Mouse (Mus musculus) liver, embryonic 14.5 days (tissue): Measurements from ENCODE around the gene Dock11. TPM values are rescaled to one million over a fixed set of nuclear protein-coding genes. Genes with fewer than 3 reads are reported as not detected.

Experiments used
- ATAC-seq: fragments of 200-750 bp; cut with Nextera tagmentation; 2 replicates; pipeline ENCODE4 v1.8.0; 2017; ENCODE audit warnings: moderate number of reproducible peaks, mild to moderate bottlenecking, moderate library complexity; ENCODE audit not compliant: insufficient read depth
- DNase-seq, 3 experiments: peaks; one replicate each; pipeline ENCODE4 v3.0.0-alpha.2; 2012 to 2013; ENCODE audit warnings: low read depth in 3 of 3, low spot score in 3 of 3
- H3K27ac ChIP-seq: fragments of 300-500 bp; sonication (generic); 2 replicates; pipeline ENCODE4 v1.5.1; 2014; ENCODE audit warnings: moderate library complexity, mild to moderate bottlenecking, control low read depth, inconsistent platforms
- H3K27me3 ChIP-seq: fragments of 300-500 bp; sonication (generic); 2 replicates; pipeline ENCODE4 v1.6.1; 2014; ENCODE audit warnings: mild to moderate bottlenecking, low read length, moderate library complexity; ENCODE audit not compliant: control insufficient read depth, insufficient read depth
- H3K36me3 ChIP-seq: fragments of 300-500 bp; sonication (generic); replicated peaks from 2 replicates; pipeline ENCODE4 v1.6.1; 2014; ENCODE audit warnings: low read depth; ENCODE audit not compliant: control insufficient read depth, insufficient read depth
- H3K4me1 ChIP-seq, 2 experiments: fragments of 200-500 bp in 1 of 2; fragments of 300-500 bp in 1 of 2; sonication (generic) in 1 of 2; replicated peaks; 2 replicates each; pipeline ENCODE4 v1.6.1; 2012 to 2014; ENCODE audit warnings: antibody characterized with exemption in 1 of 2, inconsistent platforms in 1 of 2, low read length in 1 of 2; ENCODE audit not compliant: control insufficient read depth in 2 of 2, insufficient read depth in 2 of 2
- H3K4me2 ChIP-seq: fragments of 300-500 bp; sonication (generic); 2 replicates; pipeline ENCODE4 v1.6.1; 2014; ENCODE audit warnings: low read depth, mild to moderate bottlenecking, control low read depth, moderate library complexity
- H3K4me3 ChIP-seq, 2 experiments: fragments of 200-500 bp in 1 of 2; fragments of 300-500 bp in 1 of 2; sonication (generic) in 1 of 2; 2 replicates each; pipeline ENCODE4 v1.5.1; 2012 to 2014; ENCODE audit warnings: low read depth in 2 of 2, low read length in 2 of 2, mild to moderate bottlenecking in 2 of 2, control low read depth in 1 of 2, inconsistent platforms in 1 of 2, moderate library complexity in 1 of 2; ENCODE audit not compliant: insufficient read depth in 1 of 2
- H3K9ac ChIP-seq: fragments of 300-500 bp; sonication (generic); replicated peaks from 2 replicates; pipeline ENCODE4 v1.6.1; 2014; ENCODE audit warnings: mild to moderate bottlenecking, control low read depth, moderate library complexity
- H3K9me3 ChIP-seq: fragments of 300-500 bp; sonication (generic); 2 replicates; pipeline ENCODE4 v1.6.1; 2016; ENCODE audit warnings: low read length, mixed read lengths; ENCODE audit not compliant: control insufficient read depth
- CTCF ChIP-seq: IDR thresholded peaks from 2 replicates; pipeline ENCODE4 v1.5.1; 2016; ENCODE audit warnings: antibody characterized with exemption, low read depth, control low read depth
- EP300 ChIP-seq: IDR thresholded peaks from 2 replicates; pipeline ENCODE4 v1.6.1; 2016; ENCODE audit warnings: antibody characterized with exemption, low read depth
- WGBS: fragments of 180-500 bp; shearing (Covaris S2); extraction: QIAGEN DNeasy Blood & Tissue Kit; methylation state at CpG from one replicate; pipeline ENCODE4 v1.1.7; 2014; ENCODE audit not compliant: insufficient replicate concordance; 5-methylcytosine and 5-hydroxymethylcytosine counted together
- polyA plus RNA-seq, 2 experiments: library from polyadenylated mRNA; depleted of rRNA in 1 of 2; stranded (reverse) in 1 of 2; unstranded in 1 of 2; fragments of >200 nt; fragmentation: Nextera tagmentation in 1 of 2; extraction: Ambion mirVana in 1 of 2; gene quantifications; 2 replicates each; pipeline versions ENCODE4 v1.2.1 to v1.2.3; 2012 to 2014

Dock11 gene
- polyA plus RNA-seq, 2 experiments: 1.9 to 2.1 TPM

DNA sequence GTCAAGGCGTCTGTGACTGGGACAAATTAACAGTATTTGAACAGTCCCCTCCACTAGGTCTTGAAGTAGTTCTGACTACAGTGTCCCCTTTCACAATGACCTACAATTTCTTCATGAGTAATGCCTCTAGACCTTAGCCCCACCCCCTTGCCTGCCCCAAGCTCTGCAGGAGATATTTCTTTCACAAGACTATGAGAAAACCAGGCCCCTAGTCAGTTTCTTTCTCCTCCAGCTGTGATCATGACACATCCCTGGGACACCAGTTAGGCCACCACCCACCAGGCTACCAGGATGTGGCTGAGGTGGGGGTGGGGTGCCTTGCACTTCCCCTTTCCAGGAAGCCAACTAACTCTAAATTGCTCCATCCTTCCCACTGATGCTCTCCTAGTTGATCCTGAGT lies 194.3 kb downstream of the Dock11 start:
- 48% methylated on average over 1 of the region's 1 CpGs for WGBS
- Histone ChIP-seq H3K4me1 (no peaks in the 10 kb centered on the region), H3K27ac (no peak overlapping the region), H3K9ac (no peak overlapping the region), H3K4me3 (no peak overlapping the region), H3K27me3 (no peaks in the 10 kb centered on the region), H3K36me3 (no peaks in the 10 kb centered on the region), H3K4me2 (no peak overlapping the region), H3K9me3 (no peaks in the 10 kb centered on the region)
- TF ChIP-seq CTCF (no peak), EP300 (no peak)
- DNase-seq (peak in 2 of 3 experiments; percentile 0 to 14), ATAC-seq (no peak)

DNA sequence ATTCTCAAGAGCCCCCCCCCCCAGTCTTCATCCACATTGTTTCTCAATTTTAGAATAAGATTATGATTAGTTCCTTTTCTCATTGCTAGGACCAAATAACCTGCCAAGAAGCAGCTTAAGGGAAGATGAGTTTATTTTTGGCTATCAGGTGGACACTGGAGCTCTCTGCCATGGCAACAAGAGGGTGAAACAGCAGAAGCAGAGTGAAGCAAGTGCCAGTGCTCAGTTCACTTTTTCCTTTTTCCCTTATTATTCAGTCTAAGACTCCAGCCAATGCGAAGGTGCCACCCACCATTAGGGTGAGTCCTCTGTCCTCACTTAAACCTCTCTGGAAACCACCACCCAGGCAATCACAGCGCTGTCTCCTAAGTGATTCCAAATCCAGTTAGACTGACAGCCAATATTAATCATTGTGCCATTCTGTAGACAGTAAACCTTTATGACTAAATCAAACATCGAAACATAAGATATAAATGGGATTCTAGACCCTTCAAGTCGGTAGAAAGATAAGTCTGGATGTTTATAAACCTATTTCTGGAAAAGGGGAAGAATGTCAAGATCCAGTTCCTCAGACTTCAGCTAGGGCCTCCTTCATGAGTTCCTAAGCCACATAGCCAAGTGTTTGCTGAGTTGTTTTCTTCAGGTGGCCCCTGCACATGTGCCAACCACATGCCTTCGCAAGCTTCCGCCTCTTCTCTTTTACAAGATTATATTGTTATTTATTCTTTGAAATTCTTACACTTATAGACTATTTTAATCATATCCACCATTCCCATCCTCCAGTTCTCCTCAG lies 200.0 kb downstream of the Dock11 start:
- DNase-seq (no peak), ATAC-seq (no peak)
- TF ChIP-seq EP300 (no peak), CTCF (no peak)
- Histone ChIP-seq H3K9ac (no peak overlapping the region), H3K27ac (no peak overlapping the region), H3K4me2 (no peak overlapping the region), H3K36me3 (no peaks in the 10 kb centered on the region), H3K9me3 (no peaks in the 10 kb centered on the region), H3K27me3 (no peaks in the 10 kb centered on the region), H3K4me1 (no peaks in the 10 kb centered on the region), H3K4me3 (no peak overlapping the region)
- WGBS: 60% methylated on average over 6 of the region's 6 CpGs

DNA sequence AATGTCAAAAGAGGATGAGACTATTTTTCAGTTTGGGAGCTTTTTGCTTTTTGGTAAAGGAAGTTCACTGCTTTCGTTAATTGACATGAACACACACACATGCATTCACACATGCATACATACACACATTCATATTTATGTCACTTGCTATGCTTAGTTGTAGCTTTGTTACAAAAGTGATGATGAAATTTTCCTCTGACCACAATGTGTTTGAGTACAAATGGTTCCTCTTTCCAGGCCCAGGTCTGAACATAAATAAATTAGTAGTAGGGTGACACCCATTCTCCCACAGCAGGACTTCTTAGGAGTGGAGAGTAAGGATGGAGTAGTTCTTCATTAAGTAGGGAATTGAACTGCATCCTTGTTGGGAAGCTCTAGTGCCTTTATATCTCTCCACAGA lies 212.3 kb downstream of the Dock11 start:
- Histone ChIP-seq H3K9ac (no peak overlapping the region), H3K27me3 (no peaks in the 10 kb centered on the region), H3K27ac (no peak overlapping the region), H3K9me3 (no peaks in the 10 kb centered on the region), H3K4me3 (no peak overlapping the region), H3K36me3 (no peaks in the 10 kb centered on the region), H3K4me2 (no peak overlapping the region), H3K4me1 (no peaks in the 10 kb centered on the region)
- ATAC-seq (no peak), DNase-seq (no peak)
- TF ChIP-seq EP300: no peak
- no peak for TF ChIP-seq CTCF
- 25% methylated on average over 1 of the region's 1 CpGs for WGBS

DNA sequence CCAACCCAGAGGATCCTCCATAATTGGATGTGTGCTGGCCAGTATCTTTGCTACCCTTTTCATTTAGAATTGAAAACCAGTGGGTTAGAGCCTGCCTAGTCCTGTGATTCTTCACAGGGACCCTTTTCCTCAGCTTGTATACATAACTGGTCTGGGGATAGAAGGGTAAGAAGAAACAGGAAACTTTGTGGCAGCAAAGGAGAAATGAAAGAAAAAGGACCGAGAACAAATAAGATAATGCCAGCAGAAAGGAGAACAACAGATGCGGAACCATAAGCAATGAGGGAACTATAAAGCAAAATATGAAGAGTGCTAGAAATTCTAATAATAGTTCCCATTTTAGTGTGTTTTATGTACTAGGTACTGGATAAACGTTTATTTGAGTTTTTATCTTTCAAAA lies 212.7 kb downstream of the Dock11 start:
- ATAC-seq: no peak
- H3K9me3 ChIP-seq: no peaks in the 10 kb centered on the region
- H3K9ac ChIP-seq: no peak overlapping the region
- H3K4me2 ChIP-seq: no peak overlapping the region
- no peaks in the 10 kb centered on the region for H3K27me3 ChIP-seq
- H3K4me3 ChIP-seq: no peak overlapping the region
- TF ChIP-seq CTCF (no peak), EP300 (no peak)
- no peaks in the 10 kb centered on the region for H3K36me3 ChIP-seq
- H3K4me1 ChIP-seq: no peaks in the 10 kb centered on the region
- WGBS: 34% methylated on average over 3 of the region's 3 CpGs
- H3K27ac ChIP-seq: no peak overlapping the region
- no peak for DNase-seq

DNA sequence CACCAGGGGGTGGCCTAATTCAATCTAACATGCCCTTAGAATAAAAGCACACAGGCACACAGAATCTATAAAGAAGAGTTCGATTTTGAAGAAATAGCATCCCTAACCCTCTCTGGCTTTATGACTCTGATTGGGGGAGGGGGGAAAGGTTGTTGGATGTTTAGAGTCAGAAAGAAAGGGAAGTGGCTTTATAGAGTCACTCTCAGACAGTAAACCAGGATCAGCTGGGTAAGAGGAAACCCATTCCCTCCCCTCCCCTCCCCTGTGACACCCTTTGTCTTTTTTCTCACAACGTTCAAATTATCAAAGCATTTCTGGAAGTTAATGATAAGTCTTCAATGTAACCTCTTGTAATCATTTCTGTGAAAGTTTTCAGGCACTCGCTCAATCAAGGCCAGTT lies 220.0 kb downstream of the Dock11 start:
- no peak overlapping the region for H3K4me2 ChIP-seq
- no peak overlapping the region for H3K4me3 ChIP-seq
- H3K36me3 ChIP-seq: no peaks in the 10 kb centered on the region
- H3K9ac ChIP-seq: no peak overlapping the region
- H3K27ac ChIP-seq: no peak overlapping the region
- ATAC-seq: no peak
- H3K4me1 ChIP-seq: no peaks in the 10 kb centered on the region
- H3K9me3 ChIP-seq: no peaks in the 10 kb centered on the region
- 23% methylated on average over 3 of the region's 3 CpGs for WGBS
- H3K27me3 ChIP-seq: no peaks in the 10 kb centered on the region; the same call in 1 of the 2 replicates
- no peak for DNase-seq
- no peak for TF ChIP-seq EP300
- TF ChIP-seq CTCF: no peak
